Mouse (Mus musculus) kidney, adult 11 months (tissue): ENCODE data around the gene Serpinb1a.
"Not testable (repeated sequence)": the region's sequence is repeated elsewhere in the genome, so short reads cannot be mapped to it uniquely, and the experiment has no call there.

Source experiments
- DNase-seq: peaks from one replicate; pipeline ENCODE4 v3.0.0; 2022

Serpinb1a gene

DNA sequence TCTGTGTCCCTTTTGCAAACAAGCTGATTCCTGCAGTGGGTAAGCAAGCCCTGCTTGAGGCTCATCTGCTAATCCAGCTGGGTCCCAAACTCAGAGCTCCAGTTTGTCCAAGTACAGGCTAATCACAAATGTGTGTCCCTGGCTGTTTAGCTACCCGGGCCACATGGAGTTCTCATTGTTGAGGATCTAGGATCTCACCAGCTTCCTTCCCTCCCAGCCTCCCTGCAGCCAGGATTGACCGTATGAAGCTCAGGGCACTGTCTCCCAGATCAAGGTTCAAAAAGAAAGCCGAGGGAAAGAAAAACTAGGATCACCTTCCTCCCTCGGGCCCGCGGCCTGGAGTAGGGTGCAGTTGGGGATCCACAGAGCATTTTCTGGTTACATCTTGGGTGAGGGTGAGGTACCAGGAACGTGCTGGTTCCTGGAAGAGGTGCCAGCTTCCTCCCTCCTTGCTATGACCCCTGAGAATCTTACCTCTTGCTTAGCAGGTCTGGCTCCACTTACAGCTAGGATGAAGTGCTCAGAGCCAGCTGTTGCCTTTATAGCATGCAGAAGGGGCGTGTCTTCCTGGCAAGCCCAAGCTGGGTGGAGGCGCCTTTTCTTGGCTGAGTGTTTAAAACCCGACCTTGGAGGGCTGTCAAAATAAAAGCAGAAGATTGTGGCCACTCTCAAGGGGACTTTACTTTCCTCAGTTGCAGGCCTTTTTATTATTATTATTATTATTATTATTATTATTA, at the start of gene Serpinb1a:
Gene Serpinb1a (minus strand): TSS at position 518 of the 737 bp plus-strand sequence.
- peak; percentile 57 for DNase-seq

DNA sequence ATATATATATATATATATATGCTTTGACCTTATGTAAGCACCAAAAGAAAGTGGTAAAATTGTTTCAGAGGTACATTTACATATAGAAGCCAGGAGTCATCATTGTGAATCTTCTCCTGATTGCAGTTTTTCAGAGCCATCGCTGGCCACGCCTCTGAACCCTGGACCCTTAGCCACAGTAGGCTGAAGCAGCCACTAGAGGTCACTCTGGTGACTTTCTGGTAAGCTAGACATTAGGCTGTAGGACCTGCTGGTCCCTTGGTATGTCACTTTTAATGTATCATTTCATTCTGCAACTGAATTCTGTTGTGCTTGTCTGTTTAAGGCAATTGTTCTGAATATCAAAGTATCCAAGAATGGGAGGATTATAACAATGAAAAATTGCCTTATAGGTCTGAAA, 49.7 kb upstream of the Serpinb1a start:
- peak; percentile 25 for DNase-seq

- not testable (repeated sequence) for DNase-seq
Measured at GRCm38 (mm10) chr13:32899114-32899513, 48.1 kb upstream of the Serpinb1a start.

GRCm38 (mm10) chr13:32898111-32898510, 47.1 kb upstream of the Serpinb1a start, which contains the start of gene Serpinb1c:
Serpinb1c (minus strand) TSS chr13:32898211.
- no peak for DNase-seq

- DNase-seq = no peak
Measured at GRCm38 (mm10) chr13:32896931-32897330, 45.9 kb upstream of the Serpinb1a start.

GRCm38 (mm10) chr13:32884755-32885154, 33.8 kb upstream of the Serpinb1a start:
- no peak for DNase-seq

GRCm38 (mm10) chr13:32873862-32874261, 22.9 kb upstream of the Serpinb1a start:
- DNase-seq = no peak

GRCm38 (mm10) chr13:32868843-32869242, 17.9 kb upstream of the Serpinb1a start:
- DNase-seq = no peak

DNA sequence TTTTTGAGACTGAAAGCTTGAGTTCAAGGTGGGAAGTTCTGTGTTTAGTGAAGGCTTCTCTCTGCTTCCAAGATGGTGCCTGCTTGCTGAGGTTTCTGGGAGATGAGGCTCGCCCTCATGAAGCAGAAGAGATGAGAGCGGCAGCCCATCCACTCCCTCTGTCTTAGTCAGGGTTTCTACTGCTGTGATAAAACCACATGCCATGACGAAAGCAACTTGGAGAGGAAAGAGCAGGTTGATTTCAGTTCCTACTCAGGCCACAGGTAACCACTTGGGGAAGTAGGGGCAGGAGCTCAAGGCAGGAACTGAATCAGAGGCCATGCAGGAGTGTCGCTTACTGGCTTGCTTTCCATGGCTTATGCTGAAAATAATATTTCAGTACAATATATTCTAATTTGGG, 17.2 kb upstream of the Serpinb1a start:
- DNase-seq = not testable (repeated sequence)

- DNase-seq = no peak
Measured at GRCm38 (mm10) chr13:32867030-32867429, 16.0 kb upstream of the Serpinb1a start.

- DNase-seq = peak; percentile 27
Measured at GRCm38 (mm10) chr13:32866484-32866883, 15.5 kb upstream of the Serpinb1a start.

DNA sequence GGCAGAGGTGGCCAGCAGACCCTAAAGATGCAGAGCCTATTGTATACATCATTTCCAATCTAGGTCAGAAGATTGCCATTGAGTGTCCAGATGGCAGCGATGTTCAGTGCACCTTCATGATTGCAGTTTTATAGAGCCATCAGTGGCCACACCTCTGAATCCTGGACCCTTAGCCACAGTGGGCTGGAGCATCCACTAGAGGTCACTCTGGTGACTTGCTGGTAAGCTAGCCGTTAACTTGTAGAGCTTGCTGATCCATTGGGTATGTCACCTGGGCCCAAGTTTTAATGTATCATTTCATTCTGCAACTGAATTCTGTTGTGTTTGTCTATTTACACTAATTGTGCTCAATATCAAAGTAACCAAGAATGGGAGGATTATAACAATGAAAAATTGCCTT, 14.6 kb upstream of the Serpinb1a start:
- no peak for DNase-seq

- DNase-seq = not testable (repeated sequence)
Measured at GRCm38 (mm10) chr13:32864529-32864928, 13.5 kb upstream of the Serpinb1a start.

DNA sequence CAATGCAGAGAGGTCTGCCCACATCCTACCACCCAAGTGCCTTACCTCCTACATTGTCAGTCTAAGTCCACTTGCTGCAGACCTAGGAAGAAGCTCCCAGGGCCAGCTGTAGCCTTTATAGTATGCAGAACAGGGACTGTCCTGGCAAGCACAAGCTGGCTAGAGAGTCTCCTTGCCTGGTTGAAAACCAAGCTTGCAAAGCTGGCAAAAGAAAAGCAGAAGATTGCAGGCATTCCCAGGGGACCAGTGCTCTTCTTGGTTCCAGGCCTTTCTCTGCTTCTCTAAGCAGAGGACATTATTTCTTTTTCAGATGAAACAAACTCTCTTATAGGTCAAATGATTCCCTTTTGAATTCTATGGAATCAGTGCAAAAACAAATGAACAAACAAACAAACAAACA, 12.5 kb upstream of the Serpinb1a start:
- DNase-seq = no peak

- no peak for DNase-seq
Measured at GRCm38 (mm10) chr13:32860821-32861220, 9.8 kb upstream of the Serpinb1a start.

DNA sequence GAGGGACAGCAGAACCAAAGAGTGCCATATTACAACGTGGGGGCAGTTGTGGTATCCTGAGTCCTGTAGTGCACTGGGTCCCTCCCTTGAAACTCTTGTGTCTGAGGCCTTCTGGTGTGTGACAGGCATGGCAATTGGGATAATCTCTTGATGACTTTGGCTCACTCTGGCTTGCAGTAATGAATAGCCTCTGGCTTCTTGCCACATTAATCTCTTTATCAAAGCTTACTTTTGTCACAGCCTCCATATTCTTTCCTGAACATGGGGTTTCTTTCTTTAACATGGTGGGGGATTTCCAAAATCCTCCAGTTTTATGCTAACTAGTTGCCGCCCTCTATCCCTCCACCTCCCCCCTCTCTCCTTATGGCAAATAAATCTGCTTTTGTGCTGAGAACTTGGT, 2.1 kb upstream of the Serpinb1a start:
- DNase-seq = no peak

DNA sequence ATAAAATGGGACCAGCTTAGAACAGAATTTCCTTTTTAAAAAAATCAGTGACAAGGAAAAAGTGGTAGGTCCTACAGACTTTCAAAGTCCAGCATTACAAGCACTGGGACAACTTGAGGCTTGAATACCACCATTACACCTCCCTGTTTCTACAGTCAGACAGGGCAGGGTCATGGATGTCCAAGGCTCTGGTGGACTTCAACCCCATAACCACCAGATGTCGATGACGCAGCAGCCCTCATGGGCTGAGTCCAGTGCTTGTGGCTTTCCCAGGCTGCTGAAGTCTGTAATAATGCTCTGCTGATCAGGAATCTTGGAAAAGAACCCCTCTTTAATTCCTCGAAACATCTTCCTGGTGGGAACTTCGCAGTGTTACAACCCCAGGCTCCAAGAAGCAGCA, 1.6 kb upstream of the Serpinb1a start:
- DNase-seq = no peak

DNA sequence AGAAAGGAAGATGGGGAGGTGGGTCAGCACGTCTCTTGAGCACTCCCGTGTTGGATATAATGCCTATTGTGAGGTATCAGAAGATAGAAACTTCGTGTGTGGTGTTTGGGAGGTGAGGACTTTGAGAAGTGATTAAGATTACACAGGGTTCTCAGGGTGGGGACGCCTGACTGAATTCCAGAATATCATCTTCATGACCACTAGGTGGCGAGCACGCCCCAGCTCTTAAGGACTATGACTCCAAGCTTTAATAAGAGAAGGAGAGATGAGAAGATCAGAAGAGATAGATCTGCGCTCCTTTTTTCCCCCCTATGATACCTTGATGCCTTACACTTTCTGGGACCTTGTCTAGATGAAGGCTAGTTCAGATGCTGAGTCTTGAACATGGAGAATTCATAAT, 982 bp upstream of the Serpinb1a start:
- DNase-seq = peak; percentile 23

DNA sequence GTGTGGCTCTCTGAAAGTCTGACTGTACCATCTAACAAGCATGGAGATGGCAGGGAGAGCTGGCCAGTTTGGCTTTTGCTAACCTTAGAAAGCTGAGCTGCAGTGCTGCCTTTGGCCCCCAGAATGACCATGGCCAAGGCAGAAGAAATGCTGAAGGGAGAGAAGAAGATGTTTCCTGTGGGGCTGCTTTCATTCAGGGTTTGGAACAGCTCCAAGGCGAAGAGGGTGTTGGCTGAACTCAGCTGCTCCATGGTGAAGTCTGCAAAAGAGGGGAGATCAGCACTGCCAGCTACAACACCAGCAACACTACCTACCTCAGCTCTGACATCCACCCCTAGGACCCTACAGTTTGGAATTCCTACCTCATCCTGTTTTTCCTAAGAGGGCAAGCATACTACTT, 829 bp downstream of the Serpinb1a start:
- DNase-seq = no peak

DNA sequence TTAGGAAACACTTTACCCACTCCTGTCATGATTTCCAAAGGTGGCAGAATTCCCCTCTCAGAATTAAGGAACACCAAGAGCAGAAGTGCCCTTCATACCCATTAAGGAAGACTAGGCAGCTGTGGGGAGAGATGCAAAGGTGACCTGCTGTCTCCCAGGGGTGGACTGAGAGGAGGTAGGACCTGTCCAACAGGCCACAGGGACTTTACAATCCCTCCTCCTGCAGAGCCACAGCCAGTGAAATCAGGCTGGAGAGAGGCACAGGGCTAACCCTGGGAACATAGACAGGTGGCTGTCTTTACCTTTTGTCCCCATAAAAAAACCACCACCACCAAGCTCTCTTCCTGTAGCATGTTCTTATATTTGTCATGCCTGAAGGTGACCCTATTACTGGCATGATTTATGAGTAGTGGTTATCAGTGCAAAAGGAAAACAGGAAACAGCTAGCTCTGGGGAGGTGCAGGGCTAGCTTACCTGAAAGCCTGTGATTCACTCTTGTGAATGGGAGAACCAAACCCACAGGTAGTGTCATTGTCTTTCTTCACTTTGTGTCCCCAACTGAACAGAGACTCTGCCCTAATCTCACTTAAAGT, 1.4 kb downstream of the Serpinb1a start:
- DNase-seq = no peak

DNA sequence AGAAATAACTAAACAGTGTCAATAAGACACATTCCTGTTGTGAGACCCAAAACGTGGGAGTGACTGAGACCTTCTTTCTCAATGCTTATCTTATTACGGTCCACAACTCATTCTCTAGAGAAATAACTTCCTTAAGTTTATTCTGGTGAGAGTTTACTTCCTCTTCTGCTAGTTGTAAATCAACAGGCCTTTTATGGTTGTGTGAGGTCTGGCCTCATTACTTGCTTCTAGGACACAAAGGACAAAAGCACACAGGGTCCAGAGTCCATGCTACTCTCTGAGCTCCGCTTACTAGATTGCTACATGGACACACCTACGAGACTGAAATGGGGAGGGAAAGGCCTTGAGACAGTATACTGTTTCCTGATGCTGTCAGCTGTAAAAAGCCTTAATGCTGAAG, 1.9 kb downstream of the Serpinb1a start:
- peak; percentile 64 for DNase-seq

- no peak for DNase-seq
Measured at GRCm38 (mm10) chr13:32846221-32846620, 4.8 kb downstream of the Serpinb1a start.

- no peak for DNase-seq
Measured at GRCm38 (mm10) chr13:32841349-32841748, 9.6 kb downstream of the Serpinb1a start.

DNA sequence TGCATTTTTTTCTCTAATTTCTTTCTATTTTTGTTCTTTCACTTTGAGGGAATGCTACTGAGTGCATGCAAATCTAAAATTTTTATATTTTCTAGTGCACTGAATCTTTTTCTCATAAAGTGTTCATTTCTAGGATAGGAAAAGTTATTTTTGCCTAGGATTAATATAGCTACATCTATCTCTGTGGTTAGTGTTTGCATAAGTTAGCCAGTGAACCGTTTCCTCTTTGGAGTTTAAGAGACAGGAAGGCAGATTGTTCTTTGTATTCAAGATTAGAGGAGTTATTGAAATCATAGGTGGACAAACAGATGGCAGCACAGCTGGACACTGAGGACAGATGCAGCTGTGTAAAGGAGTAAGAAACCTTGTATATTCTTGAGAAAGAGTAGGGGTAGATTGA, 11.7 kb downstream of the Serpinb1a start:
- no peak for DNase-seq

GRCm38 (mm10) chr13:32834513-32834912, 16.5 kb downstream of the Serpinb1a start:
- DNase-seq = no peak
